Mouse (Mus musculus) liver, postnatal 0 days (tissue): ENCODE results near the gene Acvr1c. TPM values are rescaled to one million over a fixed set of nuclear protein-coding genes. Genes with fewer than 3 reads are reported as not detected.

ENCODE experiments used
- ATAC-seq: fragments of 200-750 bp; cut with Nextera tagmentation; 2 replicates; pipeline ENCODE4 v1.8.0; 2017; ENCODE audit warnings: mild to moderate bottlenecking, moderate library complexity
- DNase-seq: peaks from one replicate; pipeline ENCODE4 v3.0.0-alpha.2; 2016
- H3K27ac ChIP-seq: fragments of 300-500 bp; sonication (generic); 2 replicates; pipeline ENCODE4 v1.5.1; 2014; ENCODE audit warnings: antibody characterized with exemption, moderate library complexity, mild to moderate bottlenecking, low read depth
- H3K27me3 ChIP-seq: fragments of 300-500 bp; sonication (generic); 2 replicates; pipeline ENCODE4 v1.6.1; 2014; ENCODE audit warnings: low read length, control low read depth, mixed read lengths; ENCODE audit not compliant: insufficient read depth
- H3K36me3 ChIP-seq: fragments of 300-500 bp; sonication (generic); replicated peaks from 2 replicates; pipeline ENCODE4 v1.6.1; 2014; ENCODE audit warnings: mild to moderate bottlenecking, control low read depth, low read length, moderate library complexity, mixed read lengths; ENCODE audit not compliant: insufficient read depth
- H3K4me1 ChIP-seq: fragments of 300-500 bp; sonication (generic); 2 replicates; pipeline ENCODE4 v1.6.1; 2014; ENCODE audit warnings: antibody characterized with exemption, mild to moderate bottlenecking, control low read depth; ENCODE audit not compliant: insufficient read depth
- H3K4me2 ChIP-seq: fragments of 300-500 bp; sonication (generic); 2 replicates; pipeline ENCODE4 v1.6.1; 2014; ENCODE audit warnings: low read depth, mild to moderate bottlenecking, low read length, moderate library complexity, mixed read lengths
- H3K4me3 ChIP-seq: fragments of 300-500 bp; sonication (generic); 2 replicates; pipeline ENCODE4 v1.5.1; 2014; ENCODE audit warnings: low read depth, low read length
- H3K9ac ChIP-seq: fragments of 300-500 bp; sonication (generic); replicated peaks from 2 replicates; pipeline ENCODE4 v1.6.1; 2014; ENCODE audit warnings: mild to moderate bottlenecking, moderate library complexity
- H3K9me3 ChIP-seq: fragments of 300-500 bp; sonication (generic); 2 replicates; pipeline ENCODE4 v1.6.1; 2016; ENCODE audit warnings: mild to moderate bottlenecking, control low read depth, low read length, mixed read lengths
- CTCF ChIP-seq: sonication (generic); IDR thresholded peaks from 2 replicates; pipeline ENCODE4 v1.5.1; 2016; ENCODE audit warnings: antibody characterized with exemption, low read depth
- EP300 ChIP-seq: IDR thresholded peaks from 2 replicates; pipeline ENCODE4 v1.6.1; 2016; ENCODE audit warnings: antibody characterized with exemption, low read depth, mild to moderate bottlenecking
- WGBS: fragments of 180-500 bp; shearing (Covaris S2); extraction: QIAGEN DNeasy Blood & Tissue Kit; methylation state at CpG from one replicate; pipeline ENCODE4 v1.1.7; 2014; ENCODE audit not compliant: insufficient replicate concordance; 5-methylcytosine and 5-hydroxymethylcytosine counted together
- polyA plus RNA-seq: library from polyadenylated mRNA; unstranded; fragments of >200 nt; fragmentation: Nextera tagmentation; extraction: Ambion mirVana; gene quantifications from 2 replicates; pipeline ENCODE4 v1.2.1, GENCODE M21; 2015

The Acvr1c gene
- polyA plus RNA-seq = 0.05 TPM in 2 replicates

DNA sequence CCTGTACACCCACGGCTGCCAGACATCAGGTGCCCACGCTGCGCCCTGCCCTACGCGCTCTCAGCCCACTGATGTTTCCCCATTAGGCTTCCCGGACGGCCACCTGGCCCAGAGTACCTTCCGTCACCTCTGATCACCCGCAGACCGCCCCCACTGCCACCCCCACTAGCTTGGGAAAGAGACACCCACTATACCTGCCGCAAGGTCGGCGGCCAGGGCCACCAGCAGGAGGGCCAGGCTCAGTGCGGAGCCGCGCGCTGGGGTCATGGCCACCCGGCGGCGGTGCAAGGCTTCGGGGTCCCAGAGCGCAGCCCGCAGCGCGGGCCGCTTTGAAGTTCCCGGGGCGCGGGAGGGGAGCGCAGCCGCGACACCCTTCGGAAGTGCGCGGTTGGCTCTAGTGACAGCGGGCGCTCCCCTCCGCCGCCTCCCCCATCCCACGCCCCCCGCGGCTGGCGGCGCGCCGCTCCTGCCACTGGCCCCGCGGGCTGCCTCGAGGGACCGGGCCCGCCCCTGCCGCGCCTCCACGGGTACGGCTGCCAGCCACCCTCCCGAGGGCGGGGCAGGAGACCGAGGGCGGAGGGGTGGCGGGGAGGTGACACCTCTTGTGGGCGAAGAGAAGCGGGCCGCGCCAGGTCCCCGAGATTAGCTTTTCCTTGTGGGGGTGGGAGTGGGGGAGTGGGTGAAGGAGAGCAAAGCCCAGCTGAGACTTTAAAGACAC, at the start of gene Acvr1c:
TSS of gene Acvr1c (minus strand) at position 482 of the 718 bp plus-strand sequence.
- peak; percentile 47 for DNase-seq
- 1% methylated on average over 53 of the region's 65 CpGs for WGBS

GRCm38 (mm10) chr2:58403481-58403880, 45.8 kb upstream of the Acvr1c start:
- H3K27me3 ChIP-seq = no peaks in the 10 kb centered on the region
- H3K9me3 ChIP-seq = no peaks in the 10 kb centered on the region
- no peaks in the 10 kb centered on the region for H3K36me3 ChIP-seq
- no peak for TF ChIP-seq EP300
- no peak for TF ChIP-seq CTCF
- H3K27ac ChIP-seq = no peak overlapping the region
- 69% methylated on average over 2 of the region's 2 CpGs for WGBS
- DNase-seq (no peak), ATAC-seq (no peak)
- H3K4me3 ChIP-seq = no peak overlapping the region
- no peaks in the 10 kb centered on the region for H3K4me1 ChIP-seq
- H3K9ac ChIP-seq = no peak overlapping the region
- no peak overlapping the region for H3K4me2 ChIP-seq

More for the DNA sequence above, at the start of gene Acvr1c:
- no peak within 1 kb of the TSS for H3K27ac ChIP-seq
- no peaks in the 10 kb centered on the region for H3K9me3 ChIP-seq
- TF ChIP-seq CTCF (no peak), EP300 (no peak)
- H3K9ac ChIP-seq = no peak within 1 kb of the TSS
- ATAC-seq = peak; percentile 40; the same call in 1 of the 2 replicates
- 0 out of 2 replicates have a peak, but pooled peaks cover 7% of the 10 kb centered on the region for H3K4me1 ChIP-seq
- peak within 1 kb of the TSS; percentile 46 for H3K4me3 ChIP-seq
- H3K36me3 ChIP-seq = no peaks in the 10 kb centered on the region
- H3K4me2 ChIP-seq = peak within 1 kb of the TSS; percentile 77
- peaks cover 18% of the 10 kb centered on the region for H3K27me3 ChIP-seq

DNA sequence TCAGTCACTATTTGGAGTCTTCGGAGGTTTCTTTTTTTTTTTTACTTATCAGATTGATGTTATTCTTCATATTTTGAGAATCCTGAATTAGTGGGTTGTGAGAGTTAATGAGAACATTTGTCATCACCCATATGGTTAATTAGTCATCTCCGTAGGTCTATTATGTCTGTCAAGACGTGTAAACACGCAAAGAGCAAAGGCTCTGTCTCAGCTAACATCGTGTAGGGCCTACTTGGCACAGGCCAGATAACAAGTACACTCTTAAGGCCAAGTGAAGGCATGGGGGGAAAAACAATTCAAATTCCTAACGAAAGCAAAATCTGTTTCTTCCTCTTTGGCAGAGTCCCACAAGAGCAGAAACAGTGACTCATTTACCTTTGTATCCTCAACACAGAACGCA, 30.9 kb upstream of the Acvr1c start:
- H3K9me3 ChIP-seq = no peaks in the 10 kb centered on the region
- no peak for TF ChIP-seq CTCF
- TF ChIP-seq EP300 = no peak
- H3K36me3 ChIP-seq = no peaks in the 10 kb centered on the region
- H3K4me1 ChIP-seq = no peaks in the 10 kb centered on the region
- ATAC-seq (no peak), DNase-seq (no peak)
- H3K4me2 ChIP-seq = no peak overlapping the region
- 73% methylated on average over 7 of the region's 7 CpGs for WGBS
- no peak overlapping the region for H3K4me3 ChIP-seq
- H3K27me3 ChIP-seq = no peaks in the 10 kb centered on the region
- no peak overlapping the region for H3K27ac ChIP-seq
- no peak overlapping the region for H3K9ac ChIP-seq

DNA sequence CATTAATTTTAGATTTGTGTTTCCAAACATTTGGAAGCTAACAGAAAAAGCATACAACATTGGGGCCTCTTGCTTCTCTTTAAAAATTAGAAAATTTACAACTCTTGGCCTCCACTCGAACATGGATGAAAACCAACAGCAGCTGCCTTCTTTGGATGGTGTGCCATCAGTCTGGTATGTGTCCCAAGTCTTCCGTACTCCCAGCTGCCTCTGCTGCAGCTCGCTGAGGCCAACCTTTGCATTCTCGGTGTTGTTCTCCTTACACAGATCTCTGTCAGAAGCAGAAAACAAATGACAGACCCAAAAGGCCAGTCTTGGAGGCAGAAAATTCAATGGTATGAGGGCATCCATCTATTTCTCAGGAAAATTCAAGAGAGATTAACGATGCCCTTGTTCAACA, 22.3 kb upstream of the Acvr1c start:
- Histone ChIP-seq H3K4me3 (no peak overlapping the region), H3K27ac (no peak overlapping the region), H3K36me3 (no peaks in the 10 kb centered on the region), H3K4me1 (no peaks in the 10 kb centered on the region), H3K9ac (no peak overlapping the region), H3K9me3 (no peaks in the 10 kb centered on the region), H3K4me2 (no peak overlapping the region), H3K27me3 (no peaks in the 10 kb centered on the region)
- 70% methylated on average over 5 of the region's 5 CpGs for WGBS
- TF ChIP-seq EP300 (no peak), CTCF (no peak)
- ATAC-seq = no peak
- DNase-seq = no peak

DNA sequence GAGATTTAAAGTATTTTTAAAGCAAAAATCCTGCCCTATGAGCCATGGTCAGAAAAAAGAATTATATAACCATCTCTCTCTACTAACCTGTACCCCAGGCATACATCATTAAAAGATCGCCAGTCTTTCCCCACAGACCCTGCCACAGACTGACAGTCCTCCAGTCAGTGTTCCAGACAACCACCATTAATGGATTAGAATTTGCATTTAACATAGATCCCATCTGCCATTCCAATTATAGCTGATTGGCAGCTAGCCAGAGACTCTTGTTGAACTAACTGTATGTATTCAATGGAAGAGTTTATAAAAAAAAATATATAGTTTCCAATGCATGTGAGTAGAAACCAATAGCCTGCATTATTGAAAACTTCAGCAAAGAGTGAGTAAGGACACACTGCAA, 21.8 kb upstream of the Acvr1c start:
- TF ChIP-seq CTCF = no peak
- TF ChIP-seq EP300 = no peak
- no peaks in the 10 kb centered on the region for H3K27me3 ChIP-seq
- H3K9ac ChIP-seq = no peak overlapping the region
- no peaks in the 10 kb centered on the region for H3K9me3 ChIP-seq
- no peak overlapping the region for H3K4me3 ChIP-seq
- 62% methylated on average over 1 of the region's 1 CpGs for WGBS
- H3K4me2 ChIP-seq = no peak overlapping the region
- H3K4me1 ChIP-seq = no peaks in the 10 kb centered on the region
- DNase-seq (no peak), ATAC-seq (no peak)
- H3K36me3 ChIP-seq = no peaks in the 10 kb centered on the region
- no peak overlapping the region for H3K27ac ChIP-seq

DNA sequence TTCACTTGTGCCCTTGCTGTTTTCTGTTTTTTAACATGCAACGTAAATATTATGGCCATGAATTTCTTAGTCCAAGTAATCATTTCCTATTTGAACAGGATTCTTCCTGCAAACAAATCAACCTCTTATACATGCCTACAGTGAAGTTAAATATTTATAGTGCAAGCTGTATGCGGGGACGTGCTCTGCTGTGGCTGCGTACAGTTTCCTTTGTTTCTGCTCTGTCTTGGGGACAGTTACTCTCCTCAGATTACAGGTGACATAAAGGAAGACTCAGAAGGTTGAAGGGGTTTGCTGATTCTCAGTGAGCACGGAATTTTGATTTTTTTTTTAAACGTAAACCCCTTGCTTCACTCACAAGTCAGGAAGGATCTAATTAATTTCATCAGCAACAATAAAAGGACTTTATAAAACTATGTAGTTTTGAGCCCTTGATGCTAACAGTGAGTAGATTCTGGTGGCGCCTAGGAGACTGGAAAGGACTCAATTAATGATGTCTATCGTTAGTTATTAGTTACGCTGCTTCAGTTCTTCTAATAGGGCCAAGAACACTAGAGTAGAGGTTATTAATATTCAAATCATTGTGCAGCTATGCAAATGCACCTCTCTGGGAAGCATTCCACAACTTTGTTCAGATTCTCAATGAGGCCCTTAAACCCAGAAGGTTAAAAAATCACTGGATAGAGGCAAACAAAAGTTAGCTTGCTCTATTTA, 19.9 kb upstream of the Acvr1c start:
- H3K36me3 ChIP-seq = no peaks in the 10 kb centered on the region
- H3K27me3 ChIP-seq = no peaks in the 10 kb centered on the region
- DNase-seq (no peak), ATAC-seq (no peak)
- no peaks in the 10 kb centered on the region for H3K4me1 ChIP-seq
- TF ChIP-seq EP300 (no peak), CTCF (no peak)
- WGBS = 72% methylated on average over 9 of the region's 9 CpGs
- no peak overlapping the region for H3K27ac ChIP-seq
- H3K9ac ChIP-seq = no peak overlapping the region
- H3K4me2 ChIP-seq = no peak overlapping the region
- H3K4me3 ChIP-seq = no peak overlapping the region
- H3K9me3 ChIP-seq = no peaks in the 10 kb centered on the region
